Mouse (Mus musculus) forebrain, embryonic 11.5 days (tissue): ENCODE measurements around the gene Tdrd12. TPM values are rescaled to one million over a fixed set of nuclear protein-coding genes. Genes with fewer than 3 reads are reported as not detected.

Experiments
- ATAC-seq: fragments of 200-750 bp; cut with Nextera tagmentation; replicated peaks from 2 replicates; pipeline ENCODE4 v1.8.0; 2017; ENCODE audit warnings: moderate TSS enrichment; ENCODE audit not compliant: low FRiP score
- DNase-seq: peaks from one replicate; pipeline ENCODE4 v3.0.0-alpha.2; 2017; ENCODE audit warnings: low spot score
- H3K27ac ChIP-seq: fragments of 300-500 bp; sonication (generic); 2 replicates; pipeline ENCODE4 v1.5.1; 2014; ENCODE audit warnings: low read depth, low read length
- H3K27me3 ChIP-seq: fragments of 300-500 bp; sonication (generic); 2 replicates; pipeline ENCODE4 v1.6.1; 2014; ENCODE audit warnings: mild to moderate bottlenecking, low read length, mixed read lengths; ENCODE audit not compliant: control insufficient read depth, insufficient read depth
- H3K36me3 ChIP-seq: fragments of 300-500 bp; sonication (generic); 2 replicates; pipeline ENCODE4 v1.6.1; 2014; ENCODE audit warnings: mild to moderate bottlenecking, low read length, moderate library complexity, mixed read lengths; ENCODE audit not compliant: control insufficient read depth, insufficient read depth
- H3K4me1 ChIP-seq: fragments of 300-500 bp; sonication (generic); replicated peaks from 2 replicates; pipeline ENCODE4 v1.6.1; 2014; ENCODE audit warnings: low read length, mixed read lengths; ENCODE audit not compliant: control insufficient read depth, insufficient read depth
- H3K4me2 ChIP-seq: fragments of 300-500 bp; sonication (generic); 2 replicates; pipeline ENCODE4 v1.6.1; 2014; ENCODE audit warnings: low read depth, mild to moderate bottlenecking, low read length, moderate library complexity, mixed read lengths; ENCODE audit not compliant: severe bottlenecking
- H3K4me3 ChIP-seq: fragments of 300-500 bp; sonication (generic); 2 replicates; pipeline ENCODE4 v1.5.1; 2014; ENCODE audit warnings: low read depth, low read length
- H3K9ac ChIP-seq: fragments of 300-500 bp; sonication (generic); 2 replicates; pipeline ENCODE4 v1.6.1; 2014; ENCODE audit warnings: low read length
- H3K9me3 ChIP-seq: fragments of 300-500 bp; sonication (generic); 2 replicates; pipeline ENCODE4 v1.6.1; 2016; ENCODE audit warnings: low read length, mixed read lengths; ENCODE audit not compliant: control insufficient read depth
- WGBS: fragments of 180-500 bp; shearing (Covaris S2); extraction: QIAGEN DNeasy Blood & Tissue Kit; methylation state at CpG from one replicate; pipeline ENCODE4 v1.1.7; 2014; 5-methylcytosine and 5-hydroxymethylcytosine counted together
- polyA plus RNA-seq: library from polyadenylated mRNA; unstranded; fragments of >200 nt; fragmentation: Nextera tagmentation; extraction: Ambion mirVana; gene quantifications from 2 replicates; pipeline ENCODE4 v1.2.1, GENCODE M21; 2014

Gene Tdrd12
- polyA plus RNA-seq = not detected in 2 replicates

- 93% methylated on average over 17 of the region's 17 CpGs for WGBS
- ATAC-seq = no peak
- Histone ChIP-seq H3K4me1 (no peaks in the 10 kb centered on the region), H3K9ac (no peak within 1 kb of the TSS), H3K36me3 (no peaks in the 10 kb centered on the region), H3K4me3 (no peak within 1 kb of the TSS), H3K27ac (no peak within 1 kb of the TSS), H3K9me3 (no peaks in the 10 kb centered on the region), H3K4me2 (no peak within 1 kb of the TSS), H3K27me3 (no peaks in the 10 kb centered on the region)
- DNase-seq = no peak
These were observed at the start of gene Tdrd12 for GRCm38 (mm10) chr7:35537562-35537961. TSS of gene Tdrd12 (minus strand) at chr7:35537745.

- Histone ChIP-seq H3K4me2 (peak overlapping the region; percentile 98), H3K4me1 (peaks cover 15% of the 10 kb centered on the region; the same call in 1 of the 2 replicates), H3K27ac (no peak overlapping the region), H3K27me3 (peaks cover 29% of the 10 kb centered on the region), H3K4me3 (peak overlapping the region; percentile 66), H3K9ac (peak overlapping the region; percentile 67), H3K36me3 (no peaks in the 10 kb centered on the region), H3K9me3 (no peaks in the 10 kb centered on the region)
- DNase-seq (no peak), ATAC-seq (no peak)
- 20% methylated on average over 15 of the region's 15 CpGs for WGBS
These were observed 49.4 kb upstream of the Tdrd12 start for GRCm38 (mm10) chr7:35586906-35587445.

GRCm38 (mm10) chr7:35586055-35586905, 48.7 kb upstream of the Tdrd12 start, which contains the start of gene Ankrd27:
TSS of gene Ankrd27 (plus strand) at chr7:35586244.
- Histone ChIP-seq H3K4me1 (peaks cover 15% of the 10 kb centered on the region; the same call in 1 of the 2 replicates), H3K4me3 (peak within 1 kb of the TSS; percentile 66), H3K9me3 (no peaks in the 10 kb centered on the region), H3K27ac (no peak within 1 kb of the TSS), H3K36me3 (no peaks in the 10 kb centered on the region), H3K9ac (peak within 1 kb of the TSS; percentile 67), H3K4me2 (peak within 1 kb of the TSS; percentile 98), H3K27me3 (peaks cover 29% of the 10 kb centered on the region)
- ATAC-seq = peak; percentile 98
- peak; percentile 96 for DNase-seq
- under 1% methylated on average over 49 of the region's 49 CpGs for WGBS

- Histone ChIP-seq H3K4me3 (peak within 1 kb of the TSS; percentile 66), H3K9me3 (no peaks in the 10 kb centered on the region), H3K4me1 (peaks cover 15% of the 10 kb centered on the region; the same call in 1 of the 2 replicates), H3K9ac (peak within 1 kb of the TSS; percentile 67), H3K27ac (no peak within 1 kb of the TSS; the same call in 1 of the 2 replicates), H3K36me3 (no peaks in the 10 kb centered on the region), H3K4me2 (peak within 1 kb of the TSS; percentile 98), H3K27me3 (peaks cover 29% of the 10 kb centered on the region)
- WGBS = 2% methylated on average over 44 of the region's 45 CpGs
- DNase-seq (peak; percentile 85), ATAC-seq (peak; percentile 69)
These were observed 47.9 kb upstream of the Tdrd12 start, which contains the start of gene Rgs9bp for GRCm38 (mm10) chr7:35585191-35586054. TSS of gene Rgs9bp (minus strand) at chr7:35585582.

- H3K27me3 ChIP-seq = peaks cover 29% of the 10 kb centered on the region
- peak; percentile 67 for DNase-seq
- peak overlapping the region; percentile 66 for H3K4me3 ChIP-seq
- H3K9ac ChIP-seq = peak overlapping the region; percentile 39
- no peak overlapping the region; the same call in 1 of the 2 replicates for H3K27ac ChIP-seq
- no peaks in the 10 kb centered on the region for H3K36me3 ChIP-seq
- WGBS = under 1% methylated on average over 50 of the region's 50 CpGs
- H3K4me1 ChIP-seq = peaks cover 15% of the 10 kb centered on the region; the same call in 1 of the 2 replicates
- H3K4me2 ChIP-seq = peak overlapping the region; percentile 98
- ATAC-seq = 0 out of 2 replicates have a peak, but pooled peaks have one; percentile 1
- H3K9me3 ChIP-seq = no peaks in the 10 kb centered on the region
These were observed 47.2 kb upstream of the Tdrd12 start for GRCm38 (mm10) chr7:35584786-35585190.

- WGBS = 4% methylated on average over 36 of the region's 36 CpGs
- H3K4me3 ChIP-seq = peak overlapping the region; percentile 66
- no peaks in the 10 kb centered on the region for H3K9me3 ChIP-seq
- DNase-seq (peak; percentile 61), ATAC-seq (no peak)
- H3K9ac ChIP-seq = peak overlapping the region; percentile 39
- no peak overlapping the region for H3K27ac ChIP-seq
- H3K36me3 ChIP-seq = no peaks in the 10 kb centered on the region
- H3K4me1 ChIP-seq = peaks cover 15% of the 10 kb centered on the region; the same call in 1 of the 2 replicates
- peak overlapping the region; percentile 98 for H3K4me2 ChIP-seq
- peaks cover 29% of the 10 kb centered on the region for H3K27me3 ChIP-seq
These were observed 46.7 kb upstream of the Tdrd12 start for GRCm38 (mm10) chr7:35584068-35584785.

GRCm38 (mm10) chr7:35583476-35584025, 46.0 kb upstream of the Tdrd12 start:
- Histone ChIP-seq H3K27ac (no peak overlapping the region), H3K27me3 (peaks cover 29% of the 10 kb centered on the region), H3K9ac (no peak overlapping the region), H3K4me3 (no peak overlapping the region), H3K4me2 (no peak overlapping the region), H3K36me3 (no peaks in the 10 kb centered on the region), H3K9me3 (no peaks in the 10 kb centered on the region), H3K4me1 (peaks cover 15% of the 10 kb centered on the region; the same call in 1 of the 2 replicates)
- WGBS = 6% methylated on average over 11 of the region's 11 CpGs
- DNase-seq (no peak), ATAC-seq (no peak)
